Mouse (Mus musculus) midbrain, embryonic 10.5 days (tissue): Measurements from ENCODE around the gene Uqcc3. TPM values are rescaled to one million over a fixed set of nuclear protein-coding genes. Genes with fewer than 3 reads are reported as not detected.
"Not testable (repeated sequence)": the region's sequence is repeated elsewhere in the genome, so short reads cannot be mapped to it uniquely, and the experiment has no call there.

Source experiments
- DNase-seq: peaks from one replicate; pipeline ENCODE4 v3.0.0-alpha.2; 2017; ENCODE audit warnings: low spot score
- H3K27ac ChIP-seq: fragments of 300-500 bp; sonication (generic); replicated peaks from 2 replicates; pipeline ENCODE4 v1.5.1; 2016; ENCODE audit warnings: mild to moderate bottlenecking
- H3K27me3 ChIP-seq: fragments of 300-500 bp; sonication (generic); 2 replicates; pipeline ENCODE4 v1.6.1; 2016; ENCODE audit warnings: low read depth, mild to moderate bottlenecking; ENCODE audit not compliant: poor library complexity, severe bottlenecking
- H3K36me3 ChIP-seq: fragments of 300-500 bp; sonication (generic); 2 replicates; pipeline ENCODE4 v1.6.1; 2016; ENCODE audit warnings: mild to moderate bottlenecking, moderate library complexity
- H3K4me1 ChIP-seq: fragments of 300-500 bp; sonication (generic); 2 replicates; pipeline ENCODE4 v1.6.1; 2016
- H3K4me3 ChIP-seq: fragments of 300-500 bp; sonication (generic); 2 replicates; pipeline ENCODE4 v1.5.1; 2016; ENCODE audit warnings: mild to moderate bottlenecking, moderate library complexity
- H3K9me3 ChIP-seq: fragments of 300-500 bp; sonication (generic); replicated peaks from 2 replicates; pipeline ENCODE4 v1.6.1; 2016; ENCODE audit warnings: mild to moderate bottlenecking
- WGBS: fragments of 180-500 bp; shearing (Covaris S2); methylation state at CpG from one replicate; pipeline ENCODE4 v1.1.7; 2016; 5-methylcytosine and 5-hydroxymethylcytosine counted together
- microRNA-seq: library from miRNA; unstranded; fragments of <30 nt; microRNA quantifications from one replicate; pipeline ENCODE4, GENCODE M21; 2017
- polyA plus RNA-seq: library from polyadenylated mRNA; unstranded; fragments of >200 nt; fragmentation: Nextera tagmentation; extraction: Ambion mirVana; gene quantifications from 2 replicates; pipeline ENCODE4 v1.2.1, GENCODE M21; 2016

Uqcc3 gene
- polyA plus RNA-seq, 1 experiment from 2014 or later = 58.2 TPM

DNA sequence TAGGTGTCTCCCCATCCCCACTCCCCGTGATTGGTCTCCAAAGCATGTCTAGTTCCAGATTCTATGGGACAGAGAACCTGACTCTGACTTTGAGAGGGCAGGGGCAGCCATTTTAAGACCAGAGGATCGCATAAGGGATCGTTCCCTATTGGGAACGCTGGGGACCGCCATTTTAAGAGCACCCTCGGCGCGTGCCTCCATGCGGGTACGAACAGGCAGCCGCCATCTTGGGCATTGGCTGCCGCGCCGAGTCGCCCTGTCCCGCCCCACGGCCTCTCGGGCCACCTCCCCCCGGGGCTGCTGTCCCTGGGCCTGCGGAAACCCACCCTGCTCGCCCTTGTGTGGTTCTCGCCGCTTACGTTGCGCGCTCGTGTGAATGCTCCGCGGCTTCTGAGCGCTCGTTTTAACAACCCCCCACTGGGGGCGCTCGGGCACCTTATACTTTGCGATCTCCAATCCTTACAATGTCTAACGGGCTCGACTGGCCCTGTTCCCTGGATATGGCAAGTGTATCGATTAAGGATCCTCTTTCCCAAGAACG, 43.4 kb downstream of the Uqcc3 start, which contains the start of gene Bscl2:
Gene Bscl2, plus strand, starts transcription at position 217 of the 541 bp plus-strand sequence.
- H3K27me3 ChIP-seq = no peaks in the 10 kb centered on the region
- H3K27ac ChIP-seq = peak within 1 kb of the TSS; percentile 98
- H3K36me3 ChIP-seq = peaks cover 59% of the 10 kb centered on the region
- H3K4me1 ChIP-seq = peaks cover 46% of the 10 kb centered on the region
- under 1% methylated on average over 38 of the region's 38 CpGs for WGBS
- peak within 1 kb of the TSS; percentile 61 for H3K4me3 ChIP-seq
- no peaks in the 10 kb centered on the region for H3K9me3 ChIP-seq
- DNase-seq = peak; percentile 89

DNA sequence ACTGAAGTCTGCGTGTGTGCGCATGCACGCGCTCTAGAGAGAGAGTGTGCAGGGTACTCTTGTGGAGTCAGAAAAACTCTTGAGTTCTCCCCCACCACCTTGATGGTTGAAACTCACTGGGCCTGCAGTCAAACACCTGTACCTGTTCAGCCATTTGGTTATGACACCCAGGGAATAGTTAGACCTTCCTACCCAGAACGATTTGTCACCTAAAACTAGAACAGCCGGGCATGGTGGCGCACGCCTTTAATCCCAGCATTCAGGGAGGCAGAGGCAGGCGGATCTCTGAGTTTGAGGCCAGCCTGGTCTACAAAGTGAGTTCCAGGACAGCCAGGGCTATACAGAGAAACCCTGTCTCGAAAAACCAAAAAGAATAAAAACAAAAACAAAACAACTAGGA, 44.4 kb downstream of the Uqcc3 start:
- H3K36me3 ChIP-seq = peaks cover 60% of the 10 kb centered on the region
- WGBS = 98% methylated on average over 10 of the region's 10 CpGs

DNA sequence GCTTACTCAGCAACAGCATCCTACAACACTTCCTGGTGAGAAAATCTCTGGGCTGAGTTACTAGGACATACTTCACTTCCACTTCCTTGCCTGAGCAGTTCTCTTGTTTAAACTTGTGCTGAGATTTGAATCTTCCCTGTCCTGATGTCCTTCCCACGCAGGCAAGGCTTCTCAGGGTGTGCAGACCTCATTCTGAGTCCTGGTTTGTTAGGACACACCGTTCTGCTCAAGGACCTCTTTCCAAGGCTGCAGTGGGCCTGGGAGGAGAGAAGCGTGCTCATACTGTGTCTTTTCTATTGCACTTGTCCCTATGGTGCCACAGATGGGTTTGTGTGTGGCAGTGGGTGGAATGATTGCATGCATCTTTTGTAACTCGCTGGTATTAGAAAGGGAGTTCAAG, 47.8 kb downstream of the Uqcc3 start:
- DNase-seq = no peak
- peaks cover 11% of the 10 kb centered on the region for H3K4me1 ChIP-seq
- no peak overlapping the region for H3K27ac ChIP-seq
- peaks cover 89% of the 10 kb centered on the region for H3K36me3 ChIP-seq
- no peak overlapping the region for H3K4me3 ChIP-seq
- 92% methylated on average over 4 of the region's 4 CpGs for WGBS
- no peaks in the 10 kb centered on the region for H3K9me3 ChIP-seq
- H3K27me3 ChIP-seq = no peaks in the 10 kb centered on the region

More for the DNA sequence above, 44.4 kb downstream of the Uqcc3 start:
- Histone ChIP-seq H3K4me1 (peaks cover 45% of the 10 kb centered on the region), H3K27ac (peak overlapping the region; percentile 98; the same call in 1 of the 2 replicates), H3K4me3 (peak overlapping the region; percentile 61; the same call in 1 of the 2 replicates)
- H3K9me3 ChIP-seq, DNase-seq, H3K27me3 ChIP-seq: not testable (repeated sequence)

DNA sequence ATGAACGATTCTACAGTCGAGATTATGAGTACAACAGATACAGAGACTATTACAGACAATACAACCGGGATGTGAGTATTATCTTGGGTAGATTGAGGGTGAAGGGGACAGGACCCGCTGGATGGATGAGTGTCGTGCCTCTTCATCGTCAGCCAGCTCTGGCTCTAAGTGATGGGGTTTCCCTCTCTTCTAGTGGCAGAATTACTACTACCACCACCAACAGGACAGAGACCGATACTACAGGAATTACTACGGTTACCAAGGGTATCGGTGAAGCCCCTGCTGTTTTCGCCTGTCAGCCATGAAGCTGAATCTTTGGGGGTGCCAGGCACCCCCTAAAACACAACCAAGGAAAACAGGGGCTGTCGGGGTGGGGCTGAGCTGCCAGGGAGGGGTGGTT, 49.5 kb downstream of the Uqcc3 start:
- H3K4me1 ChIP-seq = no peaks in the 10 kb centered on the region
- 90% methylated on average over 11 of the region's 11 CpGs for WGBS
- H3K27ac ChIP-seq = no peak overlapping the region
- no peak overlapping the region for H3K4me3 ChIP-seq
- peaks cover 100% of the 10 kb centered on the region for H3K36me3 ChIP-seq
- no peaks in the 10 kb centered on the region for H3K9me3 ChIP-seq
- no peaks in the 10 kb centered on the region for H3K27me3 ChIP-seq
- DNase-seq = no peak

DNA sequence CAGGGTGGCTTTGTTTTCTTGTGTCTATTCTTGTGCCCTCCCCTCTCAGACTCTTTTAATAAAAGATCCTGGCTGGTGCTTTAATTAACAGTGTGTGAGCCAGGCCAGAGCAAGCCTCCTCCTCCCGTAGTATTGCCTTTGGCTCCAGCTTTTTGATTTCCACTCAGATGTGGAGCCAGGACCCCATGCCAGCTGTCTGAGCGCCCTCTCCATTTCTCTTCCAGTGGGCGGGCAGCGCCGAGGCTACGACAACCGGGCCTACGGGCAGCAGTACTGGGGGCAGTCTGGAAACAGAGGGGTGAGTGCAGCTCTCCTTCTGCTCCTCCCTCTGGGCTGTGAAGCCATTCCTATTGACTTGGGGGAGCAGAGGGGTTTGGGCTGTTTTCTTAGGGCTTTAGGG, 50.1 kb downstream of the Uqcc3 start:
- H3K27ac ChIP-seq = no peak overlapping the region
- no peaks in the 10 kb centered on the region for H3K27me3 ChIP-seq
- 96% methylated on average over 8 of the region's 8 CpGs for WGBS
- no peak for DNase-seq
- H3K9me3 ChIP-seq = no peaks in the 10 kb centered on the region
- H3K36me3 ChIP-seq = peaks cover 100% of the 10 kb centered on the region
- no peak overlapping the region for H3K4me3 ChIP-seq
- H3K4me1 ChIP-seq = no peaks in the 10 kb centered on the region

Small RNA genes within 50 kb of the gene (microRNA-seq; reads per million reads assigned to microRNA genes)
- gene Mir5136 = not detected

Other genes starting within 250 kb of the Uqcc3 start
- gene Chrm1, start 217.1 kb downstream of the Uqcc3 start, polyA plus RNA-seq = not detected in 2 replicates
- gene Slc3a2, start 157.6 kb downstream of the Uqcc3 start, polyA plus RNA-seq = 139 and 144 TPM in 2 replicates
- gene Wdr74, start 145.1 kb downstream of the Uqcc3 start, polyA plus RNA-seq = 105 and 121 TPM in 2 replicates
- gene 1700092M07Rik, start 140.2 kb downstream of the Uqcc3 start, polyA plus RNA-seq = 3.2 and 3.3 TPM in 2 replicates
- gene Stx5a, start 139.5 kb downstream of the Uqcc3 start, polyA plus RNA-seq = 94.9 and 103 TPM in 2 replicates
- gene Nxf1, start 123.8 kb downstream of the Uqcc3 start, polyA plus RNA-seq = 253 and 282 TPM in 2 replicates
- 189 and 205 TPM in 2 replicates for gene Tmem223, start 109.9 kb downstream of the Uqcc3 start, polyA plus RNA-seq
- gene Tmem179b, start 106.5 kb downstream of the Uqcc3 start, polyA plus RNA-seq = 50.0 and 55.2 TPM in 2 replicates
- 47.5 and 47.6 TPM in 2 replicates for gene Taf6l, start 94.5 kb downstream of the Uqcc3 start, polyA plus RNA-seq
- gene Polr2g, start 82.3 kb downstream of the Uqcc3 start, polyA plus RNA-seq = 169 and 176 TPM in 2 replicates
- 7.5 and 7.8 TPM in 2 replicates for gene Zbtb3, start 78.4 kb downstream of the Uqcc3 start, polyA plus RNA-seq
- 69.0 and 74.5 TPM in 2 replicates for gene Ttc9c, start 61.6 kb downstream of the Uqcc3 start, polyA plus RNA-seq
- gene Hnrnpul2, start 60.9 kb downstream of the Uqcc3 start, polyA plus RNA-seq = 4.3 and 4.4 TPM in 2 replicates
- gene AC129217.1, start 51.1 kb downstream of the Uqcc3 start, polyA plus RNA-seq = not detected in 2 replicates
- 55.2 and 63.4 TPM in 2 replicates for gene Bscl2, start 43.5 kb downstream of the Uqcc3 start, polyA plus RNA-seq
- 60.0 and 104 TPM in 2 replicates for gene Gng3, start 41.7 kb downstream of the Uqcc3 start, polyA plus RNA-seq
- gene Lrrn4cl, start 30.2 kb downstream of the Uqcc3 start, polyA plus RNA-seq = 0.57 TPM in 2 replicates
- 203 and 205 TPM in 2 replicates for gene Ubxn1, start 9.4 kb downstream of the Uqcc3 start, polyA plus RNA-seq
- 110 and 133 TPM in 2 replicates for gene Lbhd1, start 2.8 kb upstream of the Uqcc3 start, polyA plus RNA-seq
- gene Gm49403, start 3.0 kb upstream of the Uqcc3 start, polyA plus RNA-seq = not detected in 2 replicates
- gene 1810009A15Rik, start 7.9 kb upstream of the Uqcc3 start, polyA plus RNA-seq = 134 and 159 TPM in 2 replicates
- 0.17 TPM in 1 of 2 replicates, not detected in the other for gene Gm49416, start 8.0 kb upstream of the Uqcc3 start, polyA plus RNA-seq
- 54.8 and 56.7 TPM in 2 replicates for gene Ints5, start 12.1 kb upstream of the Uqcc3 start, polyA plus RNA-seq
- gene Ganab, start 17.1 kb upstream of the Uqcc3 start, polyA plus RNA-seq = 118 and 120 TPM in 2 replicates
- 58.7 and 64.0 TPM in 2 replicates for gene B3gat3, start 39.5 kb upstream of the Uqcc3 start, polyA plus RNA-seq
- 3.5 and 4.2 TPM in 2 replicates for gene Rom1, start 48.4 kb upstream of the Uqcc3 start, polyA plus RNA-seq
- gene Eml3, start 48.6 kb upstream of the Uqcc3 start, polyA plus RNA-seq = 22.9 and 23.5 TPM in 2 replicates
- 178 and 191 TPM in 2 replicates for gene Mta2, start 61.0 kb upstream of the Uqcc3 start, polyA plus RNA-seq
- 36.5 and 40.2 TPM in 2 replicates for gene Tut1, start 72.9 kb upstream of the Uqcc3 start, polyA plus RNA-seq
- gene Eef1g, start 86.1 kb upstream of the Uqcc3 start, polyA plus RNA-seq = 438 and 514 TPM in 2 replicates
- 6.6 and 8.8 TPM in 2 replicates for gene Ahnak, start 108.4 kb upstream of the Uqcc3 start, polyA plus RNA-seq
- gene Scgb1a1, start 207.0 kb upstream of the Uqcc3 start, polyA plus RNA-seq = not detected in 2 replicates